Mouse (Mus musculus): ENCODE data around the gene Gm3259.
"Not testable (repeated sequence)": the region's sequence is repeated elsewhere in the genome, so short reads cannot be mapped to it uniquely, and the experiment has no call there.

Gm3259 gene

DNA sequence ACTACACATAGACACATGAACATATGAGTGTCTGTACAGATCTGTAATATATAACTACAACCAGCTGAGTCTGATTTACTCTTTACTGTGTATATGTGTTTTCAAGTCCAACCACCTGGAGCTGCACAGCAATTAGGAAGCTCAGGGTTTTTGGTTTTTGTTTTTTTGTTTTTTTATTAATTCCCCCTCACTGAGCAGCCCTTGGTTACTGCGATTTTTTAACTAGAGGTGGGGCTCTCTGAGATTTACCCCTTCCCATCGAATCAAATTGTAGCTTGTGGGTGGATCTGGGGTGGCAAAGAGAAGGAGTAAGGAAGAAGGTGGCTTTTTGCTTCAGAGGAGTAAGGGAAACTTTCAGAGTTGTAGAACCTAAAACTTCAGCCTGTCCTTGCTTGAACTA lies at the start of gene Gm3259:
Gene Gm3259, plus strand, starts transcription at position 301 of the 400 bp plus-strand sequence.
- DNase-seq (ENCODE audit: low spot score in 2 of 2), result not testable (repeated sequence)

GRCm38 (mm10) chr5:95272668-95273067 lies 33.0 kb upstream of the Gm3259 start, which contains the start of gene Gm10424:
Gene Gm10424, minus strand, starts transcription at chr5:95272768.
- not testable (repeated sequence) for DNase-seq (ENCODE audit: low spot score in 2 of 2)
